In the genomic region with DNA sequence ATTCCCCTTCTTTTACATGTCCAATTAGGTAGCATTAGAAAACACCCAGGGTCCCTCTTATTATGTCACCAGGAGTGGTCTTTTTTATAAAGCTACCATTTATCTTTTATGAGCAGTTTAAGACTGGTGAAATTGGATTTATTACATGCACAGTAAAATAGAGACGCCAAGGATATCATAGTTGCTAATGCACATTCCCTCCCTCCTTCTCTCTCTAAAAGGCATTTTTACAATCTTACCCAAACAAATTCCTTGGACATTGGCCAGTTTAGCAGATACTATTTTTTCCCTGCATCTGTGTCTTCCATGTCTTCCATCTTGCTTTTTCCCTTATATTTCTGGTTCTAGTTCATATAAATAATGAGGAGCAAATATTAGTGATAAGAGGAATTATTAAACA, we compare ENCODE assay signal across 26 mouse cellular contexts.
DNase-seq lines count a peak whose midpoint lies in the region; ATAC-seq and TF ChIP-seq lines count a peak whose summit lies in the region.
"Had no signal": no experiment of that assay in that cellular context is flagged by ENCODE, and none has a peak within 500 bp of the region (broad histone marks: within the 10 kb centered on the region; RNA-seq: fewer than 3 reads in every experiment).

No protein-coding gene starts in this region.

- 87% methylated on average over 1 of the region's 1 CpGs for WGBS in forebrain, embryonic 13.5 days
- 86% methylated on average over 1 of the region's 1 CpGs for WGBS in forebrain, embryonic 12.5 days
- WGBS in kidney, embryonic 16.5 days, result 40% methylated on average over 1 of the region's 1 CpGs
- 53% methylated on average over 1 of the region's 1 CpGs for WGBS in lung, embryonic 15.5 days
- WGBS in lung, postnatal 0 days, result 69% methylated on average over 1 of the region's 1 CpGs
- 10% methylated on average over 1 of the region's 1 CpGs for WGBS in limb, embryonic 14.5 days

- H3K9me3 ChIP-seq in forebrain, embryonic 13.5 days (replicated peaks), result no peaks in the 10 kb centered on the region
- H3K9me3 ChIP-seq in forebrain, embryonic 12.5 days, result no peaks in the 10 kb centered on the region
- H3K9me3 ChIP-seq in kidney, embryonic 16.5 days (ENCODE audit: low read length), result no peaks in the 10 kb centered on the region
- no peaks in the 10 kb centered on the region for H3K9me3 ChIP-seq in lung, embryonic 15.5 days
- H3K9me3 ChIP-seq in lung, postnatal 0 days (ENCODE audit: low read length), result no peaks in the 10 kb centered on the region
- no peaks in the 10 kb centered on the region for H3K9me3 ChIP-seq in limb, embryonic 14.5 days (ENCODE audit: control insufficient read depth, low read length)
- H3K9me3 ChIP-seq: heart, embryonic 10.5 days; hindbrain, embryonic 12.5 days; neural tube, embryonic 13.5 days had no signal

- no peak for TF ChIP-seq EP300 in lung, postnatal 0 days (IDR thresholded peaks at IDR 0.05)

- no peaks in the 10 kb centered on the region for H3K36me3 ChIP-seq in forebrain, embryonic 13.5 days (ENCODE audit: poor library complexity, severe bottlenecking)
- no peaks in the 10 kb centered on the region for H3K36me3 ChIP-seq in forebrain, embryonic 12.5 days (replicated peaks)
- no peaks in the 10 kb centered on the region for H3K36me3 ChIP-seq in kidney, embryonic 16.5 days (ENCODE audit: insufficient read depth, low read length)
- no peaks in the 10 kb centered on the region for H3K36me3 ChIP-seq in lung, embryonic 15.5 days
- no peaks in the 10 kb centered on the region for H3K36me3 ChIP-seq in lung, postnatal 0 days (ENCODE audit: insufficient read depth, low read length)
- H3K36me3 ChIP-seq in limb, embryonic 14.5 days (ENCODE audit: control insufficient read depth, insufficient read depth, low read length), result no peaks in the 10 kb centered on the region
- H3K36me3 ChIP-seq: heart, embryonic 10.5 days; hindbrain, embryonic 12.5 days; neural tube, embryonic 13.5 days had no signal

- no peak for DNase-seq in kidney, postnatal 36 days
- DNase-seq in lung, postnatal 0 days (ENCODE audit: low spot score), result no peak
- no peak for DNase-seq in limb, embryonic 14.5 days (ENCODE audit: low spot score)
- DNase-seq in layer of hippocampus, adult 11-12 months (ENCODE audit: low spot score), result no peak
- DNase-seq: adrenal gland, adult 2 months; adrenal gland, postnatal 36 days; cerebellum, adult 2 months; gastrocnemius, postnatal 25 days; heart, adult 11 months; heart, postnatal 36 days; kidney, adult 11 months; liver; thymus, postnatal 25 days had no signal

- H3K9ac ChIP-seq in forebrain, embryonic 13.5 days, result no peak overlapping the region
- no peak overlapping the region for H3K9ac ChIP-seq in forebrain, embryonic 12.5 days
- no peak overlapping the region for H3K9ac ChIP-seq in kidney, embryonic 16.5 days (replicated peaks; ENCODE audit: low read length)
- H3K9ac ChIP-seq in lung, embryonic 15.5 days, result no peak overlapping the region
- H3K9ac ChIP-seq in lung, postnatal 0 days (replicated peaks; ENCODE audit: low read depth), result no peak overlapping the region
- no peak overlapping the region for H3K9ac ChIP-seq in limb, embryonic 14.5 days (ENCODE audit: low read depth, low read length, severe bottlenecking)
- H3K9ac ChIP-seq: hindbrain, embryonic 12.5 days; neural tube, embryonic 13.5 days had no signal

- TF ChIP-seq POLR2A in limb, embryonic 14.5 days (IDR thresholded peaks at IDR 0.05; ENCODE audit: borderline replicate concordance, extremely low read depth, insufficient read depth, insufficient read length), result no peak

- H3K4me1 ChIP-seq in forebrain, embryonic 13.5 days, result no peaks in the 10 kb centered on the region
- H3K4me1 ChIP-seq in forebrain, embryonic 12.5 days, result no peaks in the 10 kb centered on the region
- H3K4me1 ChIP-seq in kidney, embryonic 16.5 days (ENCODE audit: insufficient read depth, low read length), result no peaks in the 10 kb centered on the region
- peaks cover 5% of the 10 kb centered on the region; the same call in 1 of the 2 replicates for H3K4me1 ChIP-seq in lung, embryonic 15.5 days
- no peaks in the 10 kb centered on the region for H3K4me1 ChIP-seq in lung, postnatal 0 days (ENCODE audit: insufficient read depth, low read depth, low read length)
- no peaks in the 10 kb centered on the region; the same call in none of the 2 replicates for H3K4me1 ChIP-seq in limb, embryonic 14.5 days (ENCODE audit: control insufficient read depth, insufficient read depth, low read length)
- H3K4me1 ChIP-seq: heart, embryonic 10.5 days; hindbrain, embryonic 12.5 days; neural tube, embryonic 13.5 days had no signal

- no peaks in the 10 kb centered on the region for H3K27me3 ChIP-seq in forebrain, embryonic 13.5 days
- no peaks in the 10 kb centered on the region for H3K27me3 ChIP-seq in forebrain, embryonic 12.5 days
- H3K27me3 ChIP-seq in kidney, embryonic 16.5 days (ENCODE audit: insufficient read depth, low read length), result no peaks in the 10 kb centered on the region
- H3K27me3 ChIP-seq in lung, embryonic 15.5 days, result no peaks in the 10 kb centered on the region
- no peaks in the 10 kb centered on the region for H3K27me3 ChIP-seq in lung, postnatal 0 days (replicated peaks; ENCODE audit: insufficient read depth, low read length)
- H3K27me3 ChIP-seq in limb, embryonic 14.5 days (ENCODE audit: control insufficient read depth, insufficient read depth, low read length), result no peaks in the 10 kb centered on the region
- H3K27me3 ChIP-seq: CH12.LX; hindbrain, embryonic 12.5 days; neural tube, embryonic 13.5 days had no signal

- no peak overlapping the region for H3K27ac ChIP-seq in forebrain, embryonic 13.5 days
- H3K27ac ChIP-seq in forebrain, embryonic 12.5 days, result no peak overlapping the region
- H3K27ac ChIP-seq in kidney, embryonic 16.5 days (ENCODE audit: low read length), result no peak overlapping the region
- peak overlapping the region; percentile 29; the same call in 1 of the 2 replicates for H3K27ac ChIP-seq in lung, embryonic 15.5 days
- H3K27ac ChIP-seq in lung, postnatal 0 days (ENCODE audit: low read length), result no peak overlapping the region
- no peak overlapping the region for H3K27ac ChIP-seq in limb, embryonic 14.5 days (replicated peaks; ENCODE audit: low read depth, low read length)
- H3K27ac ChIP-seq: heart, embryonic 10.5 days; hindbrain, embryonic 12.5 days; hindbrain, postnatal 0 days; layer of hippocampus, adult 2 months; neural tube, embryonic 13.5 days had no signal

- no peak overlapping the region for H3K4me3 ChIP-seq in forebrain, embryonic 13.5 days
- no peak overlapping the region for H3K4me3 ChIP-seq in forebrain, embryonic 12.5 days (replicated peaks)
- H3K4me3 ChIP-seq in kidney, embryonic 16.5 days (ENCODE audit: low read length), result no peak overlapping the region
- H3K4me3 ChIP-seq in lung, embryonic 15.5 days, result no peak overlapping the region
- H3K4me3 ChIP-seq in lung, postnatal 0 days (ENCODE audit: low read depth, low read length), result no peak overlapping the region
- no peak overlapping the region for H3K4me3 ChIP-seq in limb, embryonic 14.5 days (replicated peaks; ENCODE audit: low read length)
- H3K4me3 ChIP-seq: erythroblast, embryonic 14.5 days; heart, embryonic 10.5 days; hindbrain, embryonic 12.5 days; layer of hippocampus, adult 2 months; neural tube, embryonic 13.5 days had no signal

- no peak for TF ChIP-seq CTCF in lung, postnatal 0 days (IDR thresholded peaks at IDR 0.05)

- ATAC-seq in forebrain, embryonic 13.5 days, result peak; percentile 41; the same call in 1 of the 2 replicates
- ATAC-seq in forebrain, embryonic 12.5 days (ENCODE audit: low FRiP score), result no peak
- peak; percentile 65; the same call in 1 of the 2 replicates for ATAC-seq in kidney, embryonic 16.5 days (ENCODE audit: low FRiP score, low TSS enrichment)
- peak; percentile 79; the same call in 1 of the 2 replicates for ATAC-seq in lung, embryonic 15.5 days (ENCODE audit: borderline replicate concordance, extremely low read depth, low FRiP score, low TSS enrichment)
- no peak; the same call in 1 of the 2 replicates for ATAC-seq in lung, postnatal 0 days
- peak; percentile 50; the same call in 1 of the 2 replicates for ATAC-seq in limb, embryonic 14.5 days (ENCODE audit: low FRiP score, low read depth)
- ATAC-seq: activated CD4-positive, CD25-positive, alpha-beta regulatory T cell, adult 4 months; hindbrain, postnatal 0 days had no signal

- H3K4me2 ChIP-seq in forebrain, embryonic 13.5 days, result no peak overlapping the region
- H3K4me2 ChIP-seq in forebrain, embryonic 12.5 days, result no peak overlapping the region
- no peak overlapping the region for H3K4me2 ChIP-seq in kidney, embryonic 16.5 days (replicated peaks; ENCODE audit: low read depth, low read length)
- no peak overlapping the region for H3K4me2 ChIP-seq in lung, embryonic 15.5 days
- H3K4me2 ChIP-seq in lung, postnatal 0 days (replicated peaks; ENCODE audit: low read depth, low read length), result no peak overlapping the region
- no peak overlapping the region for H3K4me2 ChIP-seq in limb, embryonic 14.5 days (replicated peaks; ENCODE audit: low read depth, low read length, severe bottlenecking)
- H3K4me2 ChIP-seq: hindbrain, embryonic 12.5 days; midbrain, embryonic 11.5 days; neural tube, embryonic 13.5 days had no signal

Comparison
In these comparisons a context has a peak if more than half of its experiments do, and no peak if none do; other contexts are left out.
1. ATAC-seq: peak in forebrain, embryonic 13.5 days (single experiment), kidney, embryonic 16.5 days (single experiment), lung, embryonic 15.5 days (single experiment) and limb, embryonic 14.5 days (single experiment); none in forebrain, embryonic 12.5 days (single experiment) and lung, postnatal 0 days (single experiment).